Mouse (Mus musculus) stomach, embryonic 14.5 days (tissue): ENCODE results near the gene Cbfa2t3. TPM values are rescaled to one million over a fixed set of nuclear protein-coding genes. Genes with fewer than 3 reads are reported as not detected.
A peak's percentile ranks its signal among the peaks of the same experiment; 100 is the strongest.

ENCODE experiments used
- ATAC-seq: fragments of 200-750 bp; cut with Nextera tagmentation; 2 replicates; pipeline ENCODE4 v1.8.0; 2017; ENCODE audit warnings: low read depth, moderate TSS enrichment; ENCODE audit not compliant: insufficient number of reproducible peaks, insufficient read depth, low FRiP score
- H3K27ac ChIP-seq: fragments of 300-500 bp; sonication (generic); 2 replicates; pipeline ENCODE4 v1.5.1; 2014; ENCODE audit warnings: mild to moderate bottlenecking, low read length, moderate library complexity, mixed read lengths
- H3K27me3 ChIP-seq: fragments of 300-500 bp; sonication (generic); 2 replicates; pipeline ENCODE4 v1.6.1; 2014; ENCODE audit warnings: low read length, control low read depth, mixed read lengths; ENCODE audit not compliant: control insufficient read depth, insufficient read depth
- H3K36me3 ChIP-seq: fragments of 300-500 bp; sonication (generic); 2 replicates; pipeline ENCODE4 v1.6.1; 2014; ENCODE audit warnings: mild to moderate bottlenecking, control low read depth, low read length, moderate library complexity, mixed read lengths; ENCODE audit not compliant: control insufficient read depth, insufficient read depth
- H3K4me1 ChIP-seq: fragments of 300-500 bp; sonication (generic); 2 replicates; pipeline ENCODE4 v1.6.1; 2014; ENCODE audit warnings: low read length, control low read depth, mixed read lengths; ENCODE audit not compliant: control insufficient read depth, insufficient read depth
- H3K4me2 ChIP-seq: fragments of 300-500 bp; sonication (generic); replicated peaks from 2 replicates; pipeline ENCODE4 v1.6.1; 2014; ENCODE audit warnings: low read depth, low read length, control low read depth
- H3K4me3 ChIP-seq: fragments of 300-500 bp; sonication (generic); 2 replicates; pipeline ENCODE4 v1.5.1; 2014; ENCODE audit warnings: low read depth, low read length, control low read depth
- H3K9ac ChIP-seq: fragments of 300-500 bp; sonication (generic); replicated peaks from 2 replicates; pipeline ENCODE4 v1.6.1; 2014; ENCODE audit warnings: low read depth, mild to moderate bottlenecking, control low read depth, low read length, moderate library complexity, mixed read lengths
- H3K9me3 ChIP-seq: fragments of 300-500 bp; sonication (generic); 2 replicates; pipeline ENCODE4 v1.6.1; 2016; ENCODE audit warnings: low read depth, low read length, control low read depth; ENCODE audit not compliant: control insufficient read depth
- WGBS: fragments of 180-500 bp; shearing (Covaris S2); extraction: QIAGEN DNeasy Blood & Tissue Kit; methylation state at CpG from one replicate; pipeline ENCODE4 v1.1.7; 2014; 5-methylcytosine and 5-hydroxymethylcytosine counted together
- microRNA-seq: library from miRNA; unstranded; fragments of <30 nt; microRNA quantifications from one replicate; pipeline ENCODE4, GENCODE M21; 2016
- polyA plus RNA-seq: library from polyadenylated mRNA; unstranded; fragments of >200 nt; fragmentation: Nextera tagmentation; extraction: Ambion mirVana; gene quantifications from 2 replicates; pipeline ENCODE4 v1.2.1, GENCODE M21; 2014

Gene Cbfa2t3
- polyA plus RNA-seq, 1 experiment from 2014 or later = 4.1 TPM

DNA sequence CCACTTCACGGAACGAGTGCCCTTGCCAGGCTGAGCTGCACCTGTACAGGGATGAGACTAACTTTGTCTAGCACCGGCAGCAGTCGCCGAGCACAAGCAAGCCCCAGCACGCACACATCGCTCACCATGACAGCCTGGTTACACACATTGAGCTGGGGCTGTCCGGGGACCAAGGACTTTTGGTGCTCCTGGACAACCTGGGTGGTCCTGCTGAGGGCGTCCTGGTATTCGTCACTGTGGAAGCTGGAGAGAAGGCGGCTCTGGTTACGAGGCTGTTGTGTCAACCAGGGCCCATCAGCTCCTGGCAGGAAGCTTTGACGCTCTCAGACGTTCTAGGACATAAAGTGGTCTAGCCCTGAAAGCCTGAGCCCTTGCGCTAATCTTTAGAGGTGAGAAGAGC, 118.0 kb downstream of the Cbfa2t3 start:
- Histone ChIP-seq H3K4me2 (no peak overlapping the region), H3K4me3 (no peak overlapping the region), H3K9ac (no peak overlapping the region), H3K4me1 (peaks cover 22% of the 10 kb centered on the region), H3K27ac (no peak overlapping the region), H3K27me3 (no peaks in the 10 kb centered on the region), H3K9me3 (no peaks in the 10 kb centered on the region), H3K36me3 (no peaks in the 10 kb centered on the region)
- ATAC-seq = no peak
- 23% methylated on average over 13 of the region's 15 CpGs for WGBS

DNA sequence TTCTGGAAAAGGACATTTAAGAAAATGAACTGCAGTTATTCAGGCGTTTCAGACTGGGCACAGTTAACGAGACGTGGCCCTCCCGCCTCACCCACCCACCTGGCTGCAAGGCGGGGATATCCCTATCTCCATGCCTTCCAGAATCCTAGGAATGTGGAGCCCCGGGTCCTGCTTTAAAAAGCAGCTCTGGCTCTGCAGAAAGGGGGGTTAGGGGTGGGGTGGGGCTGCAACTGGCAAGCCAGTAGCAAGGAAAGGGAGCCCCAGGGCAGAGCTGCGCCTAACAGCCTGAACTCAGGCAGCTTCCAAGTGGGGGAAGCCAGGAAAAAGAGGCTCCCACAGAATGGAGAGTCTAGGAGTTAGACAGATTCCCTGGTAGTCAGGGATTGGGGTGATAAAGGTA, 119.7 kb downstream of the Cbfa2t3 start:
- no peaks in the 10 kb centered on the region for H3K27me3 ChIP-seq
- H3K36me3 ChIP-seq = peaks cover 5% of the 10 kb centered on the region; the same call in 1 of the 2 replicates
- H3K4me3 ChIP-seq = no peak overlapping the region
- no peaks in the 10 kb centered on the region for H3K9me3 ChIP-seq
- peaks cover 36% of the 10 kb centered on the region for H3K4me1 ChIP-seq
- 27% methylated on average over 7 of the region's 7 CpGs for WGBS
- H3K9ac ChIP-seq = no peak overlapping the region
- ATAC-seq = no peak; the same call in 1 of the 2 replicates
- no peak overlapping the region for H3K4me2 ChIP-seq
- no peak overlapping the region for H3K27ac ChIP-seq

DNA sequence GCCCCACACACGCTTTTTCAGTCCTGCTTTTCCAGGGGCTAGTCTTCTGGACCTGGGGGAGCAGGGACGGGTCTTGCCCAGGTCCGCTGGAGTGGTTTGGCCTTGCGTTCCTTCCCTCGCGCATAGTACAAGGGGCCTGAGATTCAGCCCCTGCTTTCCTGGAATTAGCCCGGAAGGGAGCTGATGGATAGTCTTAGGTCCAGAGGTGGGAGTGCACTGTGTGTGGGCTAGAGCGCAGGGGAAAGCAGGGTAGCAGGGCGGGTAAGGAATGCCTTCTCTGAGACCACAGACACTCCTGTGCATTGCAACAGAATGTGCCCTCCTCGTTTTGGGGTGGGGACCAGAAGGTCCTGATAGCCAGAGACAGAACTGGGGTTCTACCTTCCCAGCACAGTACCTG, 121.8 kb downstream of the Cbfa2t3 start:
- H3K27me3 ChIP-seq = no peaks in the 10 kb centered on the region
- peaks cover 36% of the 10 kb centered on the region for H3K4me1 ChIP-seq
- 17% methylated on average over 10 of the region's 10 CpGs for WGBS
- peak; percentile 14; the same call in 1 of the 2 replicates for ATAC-seq
- no peaks in the 10 kb centered on the region for H3K9me3 ChIP-seq
- peak overlapping the region; percentile 74; the same call in 1 of the 2 replicates for H3K27ac ChIP-seq
- H3K36me3 ChIP-seq = peaks cover 15% of the 10 kb centered on the region
- no peak overlapping the region; the same call in 1 of the 2 replicates for H3K9ac ChIP-seq
- H3K4me2 ChIP-seq = peak overlapping the region; percentile 88
- peak overlapping the region; percentile 74 for H3K4me3 ChIP-seq

DNA sequence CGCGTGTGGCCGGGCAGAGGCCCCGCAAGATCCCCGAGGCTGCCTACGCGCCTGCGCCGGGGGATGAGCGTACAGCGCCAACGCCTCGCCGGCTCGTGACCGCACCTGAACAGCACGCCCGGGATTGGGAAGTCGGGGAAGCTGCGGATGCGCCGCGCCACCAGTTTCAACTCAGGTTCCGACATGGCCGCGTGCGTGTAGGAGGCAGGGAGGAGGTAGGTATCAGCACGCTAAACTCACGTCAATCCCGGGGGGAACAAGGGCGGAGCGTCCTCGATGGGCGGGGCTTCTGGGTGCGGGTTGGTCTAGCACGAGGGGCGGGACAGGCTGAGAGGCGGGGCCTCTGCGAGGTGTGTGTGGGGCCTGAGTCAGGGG, 122.3 kb downstream of the Cbfa2t3 start, which contains the start of gene Aprt:
Aprt (minus strand) TSS at position 262 of the 375 bp plus-strand sequence.
- peak; percentile 89 for ATAC-seq
- Histone ChIP-seq H3K4me1 (peaks cover 36% of the 10 kb centered on the region), H3K9ac (peak within 1 kb of the TSS; percentile 83), H3K27me3 (no peaks in the 10 kb centered on the region), H3K36me3 (peaks cover 20% of the 10 kb centered on the region), H3K27ac (peak within 1 kb of the TSS; percentile 77), H3K4me2 (peak within 1 kb of the TSS; percentile 88), H3K9me3 (no peaks in the 10 kb centered on the region), H3K4me3 (peak within 1 kb of the TSS; percentile 74)
- WGBS = under 1% methylated on average over 39 of the region's 39 CpGs

DNA sequence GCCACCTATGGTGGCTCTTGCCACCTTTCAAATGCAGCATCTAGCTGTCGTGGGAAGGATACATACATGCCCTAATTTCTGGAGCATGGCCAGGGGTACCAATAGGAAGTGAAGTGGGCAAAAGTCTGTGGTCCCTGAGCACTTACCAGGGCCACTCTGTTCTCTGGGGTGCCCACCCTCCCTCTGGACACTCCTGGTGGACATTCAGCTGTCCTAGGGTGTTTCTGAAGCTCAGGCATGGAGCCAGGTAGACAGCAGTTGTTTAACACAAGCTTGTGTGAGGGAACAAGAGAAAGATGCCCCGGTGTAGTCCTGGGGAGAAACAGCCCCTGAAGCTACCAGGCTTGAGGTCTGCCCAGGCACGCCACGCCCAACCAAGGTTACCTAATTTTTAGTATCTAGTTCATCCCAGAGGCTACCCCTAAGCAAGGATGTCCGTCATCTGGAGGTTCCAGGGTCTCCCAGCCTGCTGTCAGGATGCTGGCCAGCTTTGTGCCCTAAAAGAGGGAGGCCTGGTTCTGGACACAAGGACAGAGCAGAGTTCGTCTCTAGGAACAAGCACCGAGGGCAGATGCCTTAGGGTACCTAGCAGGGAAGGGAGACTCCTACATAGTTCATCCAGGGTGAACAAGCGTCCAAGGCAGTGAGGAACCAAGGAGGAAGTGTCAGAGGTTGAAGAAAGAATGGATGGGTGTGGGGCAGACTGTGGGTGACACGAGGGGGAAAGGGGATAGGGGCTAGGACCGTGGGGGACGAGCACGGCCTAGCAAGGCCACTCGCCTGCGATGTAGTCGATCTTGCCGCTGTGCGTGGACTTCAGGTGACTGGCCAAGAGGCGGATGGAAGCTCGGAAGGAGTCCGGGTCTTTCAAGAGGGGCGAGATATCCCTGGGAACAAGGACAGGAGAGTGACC, 122.9 kb downstream of the Cbfa2t3 start:
- ATAC-seq = no peak
- peak overlapping the region; percentile 77 for H3K27ac ChIP-seq
- H3K36me3 ChIP-seq = peaks cover 26% of the 10 kb centered on the region
- 13% methylated on average over 21 of the region's 21 CpGs for WGBS
- H3K9ac ChIP-seq = peak overlapping the region; percentile 83
- H3K4me2 ChIP-seq = peak overlapping the region; percentile 88
- H3K4me3 ChIP-seq = peak overlapping the region; percentile 74
- H3K9me3 ChIP-seq = no peaks in the 10 kb centered on the region
- peaks cover 33% of the 10 kb centered on the region for H3K4me1 ChIP-seq
- H3K27me3 ChIP-seq = no peaks in the 10 kb centered on the region

DNA sequence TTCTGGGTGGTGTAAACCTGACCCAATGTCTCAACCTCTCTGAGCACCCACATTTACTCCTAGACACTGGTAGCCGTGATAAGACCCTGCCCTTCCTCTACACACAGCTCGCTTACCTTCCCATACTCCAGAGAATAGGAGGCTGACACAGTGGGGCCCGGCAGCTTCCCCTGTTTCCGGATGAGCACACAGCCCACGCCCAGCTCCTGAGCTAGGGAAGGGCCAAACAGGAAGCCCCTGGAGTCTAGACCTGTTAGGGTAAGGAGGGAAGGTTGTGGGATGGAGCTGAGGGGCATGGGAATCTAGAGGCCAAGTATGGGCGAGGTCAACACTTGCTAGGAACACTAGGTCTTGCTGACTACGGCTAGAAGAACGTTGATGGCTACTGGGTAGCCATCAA, 123.6 kb downstream of the Cbfa2t3 start:
- no peak overlapping the region; the same call in 1 of the 2 replicates for H3K27ac ChIP-seq
- peak overlapping the region; percentile 74 for H3K4me3 ChIP-seq
- no peaks in the 10 kb centered on the region for H3K27me3 ChIP-seq
- H3K9ac ChIP-seq = 0 out of 2 replicates have a peak overlapping the region, but pooled peaks have one; percentile 83
- H3K4me2 ChIP-seq = peak overlapping the region; percentile 88
- peaks cover 32% of the 10 kb centered on the region for H3K4me1 ChIP-seq
- H3K36me3 ChIP-seq = peaks cover 33% of the 10 kb centered on the region
- ATAC-seq = no peak
- no peaks in the 10 kb centered on the region for H3K9me3 ChIP-seq
- 55% methylated on average over 8 of the region's 8 CpGs for WGBS

Small RNA genes within 50 kb of the gene (microRNA-seq; reads per million reads assigned to microRNA genes)
- gene Mir6396 = not detected

Other genes starting within 250 kb of the Cbfa2t3 start
- 0.39 and 0.46 TPM in 2 replicates for gene Snai3, start 238.4 kb downstream of the Cbfa2t3 start, polyA plus RNA-seq
- 31.5 and 34.3 TPM in 2 replicates for gene Rnf166, start 223.0 kb downstream of the Cbfa2t3 start, polyA plus RNA-seq
- gene Ctu2, start 223.0 kb downstream of the Cbfa2t3 start, polyA plus RNA-seq = 46.4 and 54.0 TPM in 2 replicates
- gene Piezo1, start 147.8 kb downstream of the Cbfa2t3 start, polyA plus RNA-seq = 15.6 and 24.2 TPM in 2 replicates
- 34.8 and 36.4 TPM in 2 replicates for gene Cdt1, start 131.1 kb downstream of the Cbfa2t3 start, polyA plus RNA-seq
- 394 and 436 TPM in 2 replicates for gene Aprt, start 122.2 kb downstream of the Cbfa2t3 start, polyA plus RNA-seq
- gene Galns, start 87.6 kb downstream of the Cbfa2t3 start, polyA plus RNA-seq = 12.6 and 14.6 TPM in 2 replicates
- 55.9 and 66.9 TPM in 2 replicates for gene Trappc2l, start 87.5 kb downstream of the Cbfa2t3 start, polyA plus RNA-seq
- not detected in 2 replicates for gene Pabpn1l, start 76.4 kb downstream of the Cbfa2t3 start, polyA plus RNA-seq
- 15.9 and 20.8 TPM in 2 replicates for gene Acsf3, start 76.4 kb upstream of the Cbfa2t3 start, polyA plus RNA-seq
- gene Cdh15, start 148.9 kb upstream of the Cbfa2t3 start, polyA plus RNA-seq = 0.26 and 0.52 TPM in 2 replicates